Mouse (Mus musculus) splenic B cell, adult 2 months (primary cell): ENCODE data around the gene Unc13b.

ENCODE experiments used
- DNase-seq: peaks from one replicate; pipeline ENCODE4 v3.0.0-alpha.2; 2011; ENCODE audit warnings: low read depth, low spot score
- H3K27me3 ChIP-seq: 2 replicates; pipeline ENCODE4 v1.6.1; 2012; ENCODE audit warnings: mild to moderate bottlenecking, low read length, moderate library complexity, mixed read lengths; ENCODE audit not compliant: control insufficient read depth, poor library complexity, insufficient read depth, severe bottlenecking
- H3K36me3 ChIP-seq: 2 replicates; pipeline ENCODE4 v1.6.1; 2012; ENCODE audit warnings: mild to moderate bottlenecking, low read length, moderate library complexity, mixed read lengths; ENCODE audit not compliant: control insufficient read depth, poor library complexity, insufficient read depth, severe bottlenecking

Gene Unc13b

GRCm38 (mm10) chr4:43189381-43189780, 130.6 kb downstream of the Unc13b start:
- no peak for DNase-seq
- Histone ChIP-seq H3K27me3 (no peaks in the 10 kb centered on the region), H3K36me3 (no peaks in the 10 kb centered on the region)

GRCm38 (mm10) chr4:43204946-43205345, 146.2 kb downstream of the Unc13b start:
- DNase-seq = no peak
- Histone ChIP-seq H3K27me3 (no peaks in the 10 kb centered on the region), H3K36me3 (no peaks in the 10 kb centered on the region)

GRCm38 (mm10) chr4:43205571-43205970, 146.8 kb downstream of the Unc13b start:
- DNase-seq = no peak
- H3K27me3 ChIP-seq = no peaks in the 10 kb centered on the region
- H3K36me3 ChIP-seq = no peaks in the 10 kb centered on the region

GRCm38 (mm10) chr4:43206989-43207388, 148.2 kb downstream of the Unc13b start:
- DNase-seq = no peak
- no peaks in the 10 kb centered on the region for H3K27me3 ChIP-seq

GRCm38 (mm10) chr4:43209081-43209579, 150.4 kb downstream of the Unc13b start:
- Histone ChIP-seq H3K36me3 (no peaks in the 10 kb centered on the region), H3K27me3 (no peaks in the 10 kb centered on the region)
- no peak for DNase-seq

More at GRCm38 (mm10) chr4:43206989-43207388, 148.2 kb downstream of the Unc13b start:
- no peaks in the 10 kb centered on the region for H3K36me3 ChIP-seq

- no peak for DNase-seq
- Histone ChIP-seq H3K27me3 (no peaks in the 10 kb centered on the region), H3K36me3 (no peaks in the 10 kb centered on the region)
Observed at GRCm38 (mm10) chr4:43209673-43210072, 150.9 kb downstream of the Unc13b start.

- no peak for DNase-seq
- no peaks in the 10 kb centered on the region for H3K36me3 ChIP-seq
- H3K27me3 ChIP-seq = no peaks in the 10 kb centered on the region
Observed at GRCm38 (mm10) chr4:43216491-43216890, 157.7 kb downstream of the Unc13b start.

- Histone ChIP-seq H3K27me3 (no peaks in the 10 kb centered on the region), H3K36me3 (no peaks in the 10 kb centered on the region)
- no peak for DNase-seq
Observed at GRCm38 (mm10) chr4:43217997-43218396, 159.2 kb downstream of the Unc13b start.

- DNase-seq = no peak
- no peaks in the 10 kb centered on the region for H3K27me3 ChIP-seq
- H3K36me3 ChIP-seq = no peaks in the 10 kb centered on the region
Observed at GRCm38 (mm10) chr4:43231821-43232220, 173.1 kb downstream of the Unc13b start.

GRCm38 (mm10) chr4:43232985-43233384, 174.2 kb downstream of the Unc13b start:
- no peak for DNase-seq

GRCm38 (mm10) chr4:43233489-43233888, 174.7 kb downstream of the Unc13b start:
- no peak for DNase-seq
- Histone ChIP-seq H3K27me3 (no peaks in the 10 kb centered on the region), H3K36me3 (no peaks in the 10 kb centered on the region)

More at GRCm38 (mm10) chr4:43232985-43233384, 174.2 kb downstream of the Unc13b start:
- Histone ChIP-seq H3K27me3 (no peaks in the 10 kb centered on the region), H3K36me3 (no peaks in the 10 kb centered on the region)

GRCm38 (mm10) chr4:43236898-43237297, 178.1 kb downstream of the Unc13b start:
- no peak for DNase-seq
- Histone ChIP-seq H3K36me3 (no peaks in the 10 kb centered on the region), H3K27me3 (no peaks in the 10 kb centered on the region)

- DNase-seq = no peak
- H3K36me3 ChIP-seq = no peaks in the 10 kb centered on the region
- no peaks in the 10 kb centered on the region for H3K27me3 ChIP-seq
Observed at GRCm38 (mm10) chr4:43240716-43241115, 182.0 kb downstream of the Unc13b start.

GRCm38 (mm10) chr4:43244022-43244421, 185.3 kb downstream of the Unc13b start:
- DNase-seq = no peak
- Histone ChIP-seq H3K36me3 (no peaks in the 10 kb centered on the region), H3K27me3 (no peaks in the 10 kb centered on the region)

- H3K27me3 ChIP-seq = no peaks in the 10 kb centered on the region
- DNase-seq = no peak
- no peaks in the 10 kb centered on the region for H3K36me3 ChIP-seq
Observed at GRCm38 (mm10) chr4:43245776-43246175, 187.0 kb downstream of the Unc13b start.

GRCm38 (mm10) chr4:43248026-43248425, 189.3 kb downstream of the Unc13b start:
- no peak for DNase-seq
- H3K36me3 ChIP-seq = no peaks in the 10 kb centered on the region
- H3K27me3 ChIP-seq = no peaks in the 10 kb centered on the region
